Mouse (Mus musculus) kidney, adult 9 months (tissue): ENCODE data around the gene Napa.

Source experiments
- DNase-seq: peaks from one replicate; pipeline ENCODE4 v3.0.0; 2022

The Napa gene

GRCm38 (mm10) chr7:16098021-16099017 is at the start of gene Napa:
Gene Napa (plus strand): TSS chr7:16098458.
- DNase-seq, result peak; percentile 100

DNA sequence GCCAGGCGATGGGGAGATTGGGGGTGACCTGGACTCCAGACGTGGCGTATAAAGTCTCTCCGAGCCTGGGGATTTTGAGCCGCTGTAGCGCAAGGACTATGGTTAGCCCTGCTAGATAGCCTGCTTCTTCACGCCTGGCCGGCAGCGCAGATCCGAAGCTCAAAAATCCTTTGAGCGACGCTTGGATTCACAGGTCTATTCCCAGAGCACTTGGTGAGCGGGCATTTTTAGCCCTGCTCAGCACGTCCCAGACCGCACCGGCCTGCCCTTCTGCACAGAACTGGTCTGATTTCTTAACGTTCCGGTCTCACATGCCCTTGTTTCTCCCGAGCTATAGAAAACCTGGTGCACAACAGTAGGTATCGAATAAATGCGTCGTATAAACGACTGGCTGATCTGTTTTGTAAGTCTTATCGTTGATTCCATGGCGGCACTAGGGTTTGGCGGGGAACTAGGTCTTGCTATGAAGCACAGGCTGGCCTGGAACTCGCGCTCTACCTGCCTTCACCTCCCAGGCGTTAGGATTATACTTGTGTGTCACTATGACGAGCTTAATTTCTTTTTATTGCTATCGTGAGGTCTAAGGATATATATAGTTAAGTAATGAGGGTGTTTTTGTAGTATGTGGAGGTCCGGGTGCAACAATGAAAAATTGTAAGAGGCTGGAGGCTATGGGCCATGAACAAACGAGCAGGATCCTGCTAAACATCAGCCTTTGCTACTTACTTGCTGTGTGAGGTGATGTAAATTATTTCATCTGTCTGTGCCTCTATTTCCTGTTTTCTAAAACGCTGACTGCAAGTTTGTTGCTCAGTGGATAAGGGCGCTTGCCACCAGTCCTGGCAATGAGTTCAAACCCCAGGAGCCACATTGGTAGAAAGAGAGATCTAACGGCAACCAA is 49.3 kb upstream of the Napa start:
- no peak for DNase-seq

GRCm38 (mm10) chr7:16049576-16049915 is 48.7 kb upstream of the Napa start:
- DNase-seq, result no peak

DNA sequence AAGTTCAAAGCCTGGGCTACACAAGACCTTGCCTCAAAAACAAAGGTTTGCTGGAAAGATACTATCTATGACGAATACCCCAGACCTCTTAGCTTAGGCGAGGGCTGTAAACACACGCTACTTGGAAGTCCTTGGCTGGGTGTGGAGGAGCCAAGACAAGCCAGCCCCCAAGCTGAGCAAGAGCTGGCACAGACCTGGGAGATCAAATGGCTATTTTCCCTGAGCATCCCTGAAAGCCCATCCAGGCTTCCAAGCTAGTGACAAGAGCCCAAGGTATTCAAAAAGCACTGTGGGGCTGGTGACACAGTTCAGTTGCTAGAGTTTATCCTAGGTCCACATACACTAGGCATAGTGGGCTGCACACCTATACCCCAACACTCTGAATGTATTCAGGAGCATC is 47.7 kb upstream of the Napa start:
- DNase-seq, result no peak

DNA sequence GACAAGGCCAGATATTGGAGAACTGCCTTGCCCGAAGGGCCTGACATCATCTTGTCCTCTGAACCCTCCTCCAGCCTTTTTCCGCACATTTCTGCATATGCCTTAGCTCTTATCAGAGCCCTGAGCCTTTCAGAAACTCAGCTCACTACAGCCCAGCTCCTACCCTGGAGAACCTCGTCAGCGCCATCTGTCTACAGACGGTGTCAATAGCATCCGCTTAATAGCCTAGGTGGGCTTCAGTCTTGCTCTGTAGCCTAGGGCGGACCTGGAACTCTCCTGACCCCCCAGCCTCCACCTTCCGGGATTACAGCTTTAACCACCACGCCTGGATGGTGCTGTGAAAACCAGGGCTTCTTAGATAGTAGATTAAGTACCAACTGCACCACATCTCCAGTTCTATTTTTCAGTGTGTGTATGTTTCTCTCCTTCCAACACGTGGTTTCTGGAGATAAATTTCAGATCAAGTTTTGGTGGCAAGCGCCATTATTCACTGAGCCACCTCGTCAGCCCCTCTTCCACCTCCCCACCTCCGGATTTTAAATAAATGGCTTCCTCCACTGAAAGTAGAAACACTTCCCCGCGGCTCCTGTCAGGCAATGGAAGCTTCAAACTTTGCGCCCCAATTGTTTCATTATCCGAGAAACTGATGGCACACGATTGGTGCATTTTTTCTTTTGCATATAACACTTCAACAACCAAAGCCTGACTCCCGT is 46.2 kb upstream of the Napa start:
- DNase-seq, result peak; percentile 87

DNA sequence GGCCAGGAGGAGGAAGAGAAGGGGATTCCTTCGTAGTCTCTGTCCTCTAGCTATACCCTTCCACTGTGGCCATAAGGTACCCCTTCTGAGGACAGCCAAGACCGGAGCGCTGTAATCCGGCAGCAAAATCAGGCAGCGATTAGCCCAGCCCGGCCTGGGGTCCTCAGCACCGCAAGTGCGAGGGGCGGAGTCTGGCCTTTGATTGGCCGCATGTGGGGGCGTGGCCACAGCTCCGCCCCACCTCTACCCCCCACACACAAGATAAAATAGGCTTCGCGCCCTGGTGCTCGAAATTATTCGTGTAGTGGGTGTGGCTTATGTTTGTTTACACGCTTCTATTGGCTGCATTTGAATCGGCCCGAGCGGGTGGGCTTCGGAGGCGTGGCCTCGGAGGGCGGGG is 45.6 kb upstream of the Napa start:
- peak; percentile 99 for DNase-seq

- no peak for DNase-seq
These were observed 45.2 kb upstream of the Napa start for GRCm38 (mm10) chr7:16053105-16053504.

DNA sequence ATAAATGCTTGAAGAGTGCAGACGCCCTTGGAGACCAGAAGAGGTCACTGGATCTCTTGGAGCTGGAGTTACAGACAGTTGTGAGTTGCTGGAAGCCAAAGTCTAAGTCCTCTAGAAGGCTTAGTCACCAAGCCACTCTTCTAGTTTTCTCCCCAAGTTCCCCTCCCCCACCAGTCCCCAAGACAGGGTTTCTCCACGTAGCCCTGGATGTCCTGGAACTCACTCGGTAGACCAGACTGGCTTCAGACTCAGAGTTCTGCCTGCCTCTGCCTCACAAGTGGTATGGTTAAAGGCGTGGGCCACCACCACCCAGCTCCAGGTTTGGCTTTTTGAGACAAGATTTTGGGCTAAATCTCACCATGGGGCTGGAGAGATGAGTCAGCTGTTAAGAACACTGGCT is 43.3 kb upstream of the Napa start:
- DNase-seq, result no peak

- DNase-seq, result no peak
These were observed 42.6 kb upstream of the Napa start for GRCm38 (mm10) chr7:16055665-16056064.

- DNase-seq, result no peak
These were observed 41.7 kb upstream of the Napa start for GRCm38 (mm10) chr7:16056459-16057135.

DNA sequence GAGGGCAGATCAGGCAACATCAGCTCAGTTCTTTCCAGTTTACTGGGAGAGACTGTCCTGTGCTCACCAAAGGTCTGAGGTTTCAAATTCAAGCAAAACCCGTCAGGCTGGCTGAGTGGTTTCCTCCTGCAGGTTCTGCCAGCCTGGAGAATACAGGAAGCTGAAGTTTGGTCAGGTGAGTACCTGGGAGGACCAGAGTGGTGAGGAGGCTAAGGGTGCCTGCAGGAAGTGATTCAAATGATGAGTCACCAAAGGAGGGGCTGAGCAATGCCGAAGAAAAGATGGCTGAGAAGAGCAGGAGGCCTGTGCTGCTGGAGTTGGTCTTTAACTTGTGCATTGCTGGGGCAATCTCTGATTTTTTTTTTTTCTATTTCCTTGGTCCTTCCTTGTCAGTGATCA is 41.1 kb upstream of the Napa start:
- no peak for DNase-seq

DNA sequence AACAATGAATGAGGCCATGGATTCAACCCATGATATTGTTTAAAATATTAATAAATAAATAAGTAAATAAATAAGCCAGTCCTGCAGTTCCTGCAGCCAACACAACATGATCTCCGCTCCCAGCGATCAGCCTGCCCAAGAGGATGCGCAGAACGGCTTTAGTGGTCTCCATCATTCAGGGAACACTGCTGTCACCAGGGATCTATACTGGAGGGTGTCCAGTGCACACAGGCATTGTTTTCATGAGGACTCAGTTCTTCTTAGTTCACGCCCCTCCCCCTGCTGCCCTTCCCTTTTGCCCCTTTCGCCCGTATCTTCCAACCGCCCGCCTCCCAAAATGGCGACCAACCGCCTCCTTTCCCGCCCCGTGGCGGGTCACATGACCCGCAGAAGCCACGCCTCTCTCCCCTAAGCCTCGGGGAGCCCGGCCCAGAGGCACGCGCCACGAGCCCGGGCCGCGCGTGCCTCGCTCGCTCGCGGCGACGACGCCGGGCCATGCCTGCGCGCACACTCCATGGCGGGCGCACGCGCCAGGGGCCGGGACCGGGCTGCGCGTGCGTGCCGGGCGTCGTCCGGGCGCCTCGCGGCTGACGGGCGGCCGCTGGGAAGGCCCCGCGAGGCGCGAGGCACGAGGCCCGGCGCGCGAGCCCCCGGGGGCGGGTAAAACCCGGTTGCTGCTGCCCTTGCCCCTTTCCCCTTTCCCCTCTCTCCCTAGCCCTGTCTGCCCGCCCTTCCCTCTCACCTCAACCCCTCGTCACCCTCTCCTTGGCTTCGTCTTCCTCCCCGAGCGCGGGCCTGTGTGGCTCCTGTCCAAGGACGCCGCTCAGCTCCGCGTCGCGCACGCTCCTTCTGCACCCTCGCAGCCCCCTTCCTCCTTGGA is 36.8 kb upstream of the Napa start, which contains the start of gene Zfp541:
Zfp541 (plus strand) TSS at position 596 of the 880 bp plus-strand sequence.
- DNase-seq, result no peak

- DNase-seq, result no peak
These were observed 36.2 kb upstream of the Napa start for GRCm38 (mm10) chr7:16062099-16062420.

DNA sequence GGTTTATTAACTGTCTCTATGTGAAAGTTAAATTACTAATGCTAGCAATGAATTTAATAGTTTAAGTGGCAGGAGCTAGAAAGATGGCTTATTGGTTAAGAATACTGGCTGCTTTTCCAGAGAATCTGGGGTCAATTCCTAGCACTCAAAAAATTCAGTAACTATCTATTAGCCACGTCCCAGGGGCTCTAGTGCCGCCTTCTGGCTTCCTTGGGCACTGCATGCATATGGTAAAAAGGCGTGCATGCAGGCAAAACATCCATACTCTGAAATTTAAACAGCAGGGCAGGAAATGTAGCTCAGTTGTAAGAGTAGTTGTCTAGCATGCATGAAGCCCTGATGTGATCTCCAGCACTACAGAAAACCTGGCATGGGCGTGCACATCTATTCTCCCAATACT is 34.8 kb upstream of the Napa start:
- DNase-seq, result no peak

DNA sequence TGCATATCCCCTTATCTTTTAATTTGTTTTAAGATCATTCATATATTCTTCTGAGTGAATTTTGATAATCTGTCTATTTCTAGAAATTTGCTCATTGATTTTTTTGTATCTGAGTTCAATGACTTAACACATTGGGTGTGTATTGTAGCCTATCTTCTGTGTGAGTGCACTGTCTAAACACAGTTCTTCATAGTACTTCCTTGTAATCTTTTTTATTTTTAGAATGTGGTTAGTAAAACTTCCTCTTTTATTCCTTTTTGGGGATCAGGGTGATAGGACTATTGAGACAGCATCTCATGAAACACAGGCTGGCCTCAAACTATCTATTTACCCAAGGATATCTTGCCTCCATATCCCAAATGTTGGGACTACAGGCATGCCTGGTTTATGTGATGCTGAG is 27.4 kb upstream of the Napa start:
- DNase-seq, result no peak

- no peak for DNase-seq
These were observed 26.4 kb upstream of the Napa start for GRCm38 (mm10) chr7:16071906-16072305.

- no peak for DNase-seq
These were observed 18.3 kb upstream of the Napa start for GRCm38 (mm10) chr7:16079947-16080346.

- no peak for DNase-seq
These were observed 17.7 kb upstream of the Napa start for GRCm38 (mm10) chr7:16080581-16080980.

DNA sequence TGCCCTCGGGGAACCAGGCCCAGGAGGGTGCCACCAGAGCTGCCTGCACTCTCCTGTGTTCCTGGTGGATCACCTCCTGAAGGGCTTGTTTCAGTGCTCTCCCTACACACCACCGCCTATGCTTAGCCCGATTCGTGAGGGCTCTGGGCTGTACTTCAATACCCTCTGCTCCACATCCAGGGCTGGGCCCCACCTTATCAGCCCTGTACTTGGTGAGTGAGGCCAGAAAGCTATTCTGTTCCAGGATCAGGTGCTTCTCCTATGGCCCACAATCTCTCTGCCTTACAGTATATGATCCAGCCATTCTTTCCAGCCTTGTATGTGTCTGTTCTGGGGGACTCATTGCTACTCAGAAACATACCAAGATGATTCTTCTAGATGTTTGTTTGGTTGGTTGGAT is 14.9 kb upstream of the Napa start:
- DNase-seq, result no peak

DNA sequence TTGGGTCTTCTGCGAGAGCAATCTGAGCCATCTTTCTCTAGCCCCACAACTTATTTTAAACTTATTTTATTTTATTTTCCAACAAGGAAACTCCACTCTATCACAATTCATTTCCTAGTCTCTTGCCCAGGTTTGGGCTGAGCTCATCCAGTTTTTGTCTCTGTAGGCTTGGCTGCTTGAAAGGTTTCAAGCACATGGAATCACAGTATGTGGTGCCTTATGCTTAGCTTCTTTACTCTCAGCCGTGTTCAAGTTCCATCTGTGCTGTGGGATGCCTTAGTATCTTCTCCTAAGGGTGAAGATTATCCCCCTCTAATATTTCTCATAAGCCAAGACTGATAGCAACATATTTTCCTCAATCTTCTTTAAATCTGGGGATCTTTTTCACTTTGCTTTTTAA is 10.7 kb upstream of the Napa start:
- DNase-seq, result no peak

GRCm38 (mm10) chr7:16094592-16094991 is 3.7 kb upstream of the Napa start:
- no peak for DNase-seq

DNA sequence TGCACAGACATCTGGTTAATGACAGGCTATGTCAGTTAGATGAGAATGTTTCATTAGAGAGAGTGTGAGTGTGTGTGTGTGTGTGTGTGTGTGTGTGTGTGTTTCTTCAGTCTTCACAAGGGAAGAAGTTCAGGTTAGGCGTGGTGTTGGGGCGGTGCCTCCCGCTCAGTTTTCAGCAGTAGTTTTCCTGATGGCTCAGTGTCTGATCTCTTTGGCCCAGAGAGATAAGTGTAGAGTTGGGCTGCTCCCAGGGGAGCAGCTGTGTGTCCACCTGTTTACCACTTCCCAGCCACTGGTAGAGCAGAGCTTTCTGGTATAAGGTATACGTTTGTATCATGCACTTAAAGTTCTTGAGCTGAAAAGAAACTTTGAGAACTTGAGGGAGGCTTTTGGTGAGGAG is 1.6 kb downstream of the Napa start:
- DNase-seq, result no peak
